Mouse (Mus musculus): ENCODE data around the gene Gm5941.
"Not testable (repeated sequence)": the region's sequence is repeated elsewhere in the genome, so short reads cannot be mapped to it uniquely, and the experiment has no call there.

Gene Gm5941

DNA sequence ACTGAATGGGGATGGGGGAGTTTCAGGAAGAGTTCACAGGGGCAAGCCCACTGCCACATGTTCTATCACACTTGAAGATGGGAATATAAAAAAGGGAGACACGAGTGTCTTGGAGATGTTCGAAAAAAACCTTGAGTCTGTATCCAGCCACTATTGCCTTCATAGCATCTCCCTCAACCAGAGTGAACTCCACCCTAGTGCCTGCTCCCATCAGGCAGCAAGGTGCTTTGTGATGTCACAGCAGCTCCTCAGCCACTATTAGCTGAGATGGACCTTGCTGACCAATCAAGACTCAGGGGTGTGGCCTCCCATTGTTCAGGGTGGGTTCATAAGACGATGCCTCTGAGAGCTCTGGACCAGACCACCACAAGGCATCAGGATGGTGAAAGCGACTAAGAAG, at the start of gene Gm5941:
Gene Gm5941 (plus strand): TSS at position 301 of the 400 bp plus-strand sequence.
- not testable (repeated sequence) for DNase-seq

DNA sequence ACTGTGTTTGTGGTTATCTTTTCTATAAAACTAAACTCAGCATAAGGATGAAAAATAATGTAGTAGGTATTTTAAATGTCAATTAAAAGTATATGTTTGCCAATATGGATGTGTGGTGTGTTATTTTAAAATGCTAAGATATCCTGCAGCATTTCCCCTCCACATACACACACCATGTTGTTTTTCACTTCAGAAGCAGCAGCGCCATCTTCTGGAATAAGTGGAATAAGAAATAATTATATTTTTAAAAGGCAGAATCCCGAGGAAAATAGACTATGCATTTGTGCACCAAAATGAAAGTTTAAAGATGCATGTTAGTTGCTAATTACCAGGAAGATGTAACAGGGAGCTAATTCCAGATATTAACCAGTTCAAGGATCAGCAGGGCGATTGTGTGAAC, 29.3 kb upstream of the Gm5941 start:
- peak; percentile 17 for DNase-seq

DNA sequence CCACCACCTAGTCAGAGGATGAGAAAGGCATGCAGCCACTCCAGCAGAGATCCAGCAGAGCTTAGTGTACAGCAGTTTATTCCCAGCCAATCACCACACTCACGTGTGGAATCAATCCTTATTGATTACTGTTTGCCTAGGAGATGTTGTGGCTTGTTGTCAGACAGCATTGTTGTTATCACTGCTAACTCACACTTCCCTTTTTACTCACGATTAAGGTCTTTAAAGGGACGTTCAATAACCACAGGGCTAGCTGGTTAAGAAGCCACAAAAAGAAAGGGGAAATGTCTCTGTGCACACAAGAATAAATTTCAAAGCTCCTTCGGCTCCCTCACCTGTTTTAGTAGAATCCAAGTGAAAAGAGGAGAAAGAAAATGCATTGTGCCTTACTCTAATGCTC, 25.0 kb upstream of the Gm5941 start:
- DNase-seq = no peak

DNA sequence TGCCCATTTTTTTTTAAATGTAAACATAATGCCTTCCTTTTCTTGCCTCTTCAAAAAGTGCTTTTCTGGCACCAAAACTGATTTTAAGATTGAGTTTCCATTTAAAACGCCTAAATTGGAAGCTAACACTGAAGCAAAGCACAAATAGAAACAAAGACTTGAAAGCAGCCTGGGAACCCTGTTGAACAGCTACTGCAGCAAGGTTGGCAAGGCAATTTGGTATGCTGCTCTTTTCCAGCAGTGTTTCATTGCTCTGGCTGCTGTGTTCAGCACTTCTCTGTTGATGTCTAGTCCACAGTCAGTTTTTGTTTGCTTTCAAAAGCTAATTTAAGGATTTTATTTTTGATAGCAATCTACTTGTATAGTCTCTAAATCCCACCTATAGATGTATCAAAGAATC, 8.5 kb downstream of the Gm5941 start:
- DNase-seq = no peak

DNA sequence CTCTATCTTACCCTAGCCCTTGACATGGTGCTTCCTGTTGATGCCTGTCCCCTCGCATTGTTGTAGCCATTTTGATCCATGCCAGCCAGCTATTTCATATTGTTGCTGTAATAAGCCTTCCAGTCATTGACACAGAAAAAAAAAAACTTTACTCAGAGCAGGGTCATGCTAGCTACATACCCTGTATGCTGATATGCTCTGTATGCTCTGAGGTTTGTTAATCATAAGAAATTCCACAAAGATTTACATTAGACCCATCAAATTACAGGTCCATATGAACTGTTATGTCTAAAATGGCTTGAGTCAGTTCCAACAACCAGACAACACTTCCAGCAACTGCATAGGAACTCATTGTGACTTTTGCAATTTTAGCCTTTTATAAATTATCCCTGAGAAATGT, 38.1 kb downstream of the Gm5941 start:
- DNase-seq = no peak

Data from embryo, embryonic 11 days (tissue).